Mouse (Mus musculus) heart, embryonic 16.5 days (tissue): Measurements from ENCODE around the gene Tmem121b. TPM values are rescaled to one million over a fixed set of nuclear protein-coding genes. Genes with fewer than 3 reads are reported as not detected.

ENCODE experiments used
- ATAC-seq: fragments of 200-750 bp; cut with Nextera tagmentation; replicated peaks from 2 replicates; pipeline ENCODE4 v1.8.0; 2017; ENCODE audit warnings: moderate number of reproducible peaks; ENCODE audit not compliant: insufficient read depth, low FRiP score; ENCODE audit errors: extremely low read depth
- H3K27ac ChIP-seq: fragments of 300-500 bp; sonication (generic); 2 replicates; pipeline ENCODE4 v1.5.1; 2014; ENCODE audit warnings: mild to moderate bottlenecking, low read length, control low read depth, moderate library complexity
- H3K27me3 ChIP-seq: fragments of 300-500 bp; sonication (generic); 2 replicates; pipeline ENCODE4 v1.6.1; 2014; ENCODE audit warnings: low read length, mixed read lengths; ENCODE audit not compliant: control insufficient read depth, insufficient read depth
- H3K36me3 ChIP-seq: fragments of 300-500 bp; sonication (generic); 2 replicates; pipeline ENCODE4 v1.6.1; 2014; ENCODE audit not compliant: control insufficient read depth, insufficient read depth
- H3K4me1 ChIP-seq: fragments of 300-500 bp; sonication (generic); 2 replicates; pipeline ENCODE4 v1.6.1; 2014; ENCODE audit warnings: low read length, mixed read lengths; ENCODE audit not compliant: control insufficient read depth, insufficient read depth
- H3K4me2 ChIP-seq: fragments of 300-500 bp; sonication (generic); 2 replicates; pipeline ENCODE4 v1.6.1; 2014; ENCODE audit warnings: low read depth, mild to moderate bottlenecking, control low read depth, low read length
- H3K4me3 ChIP-seq: fragments of 300-500 bp; sonication (generic); 2 replicates; pipeline ENCODE4 v1.5.1; 2014; ENCODE audit warnings: mild to moderate bottlenecking, control low read depth, low read length
- H3K9ac ChIP-seq: fragments of 300-500 bp; sonication (generic); 2 replicates; pipeline ENCODE4 v1.6.1; 2014; ENCODE audit warnings: low read length, control low read depth
- H3K9me3 ChIP-seq: fragments of 300-500 bp; sonication (generic); replicated peaks from 2 replicates; pipeline ENCODE4 v1.6.1; 2016; ENCODE audit warnings: low read length; ENCODE audit not compliant: control insufficient read depth
- WGBS: fragments of 180-500 bp; shearing (Covaris S2); extraction: QIAGEN DNeasy Blood & Tissue Kit; methylation state at CpG from one replicate; pipeline ENCODE4 v1.1.7; 2014; 5-methylcytosine and 5-hydroxymethylcytosine counted together
- polyA plus RNA-seq: library from polyadenylated mRNA; unstranded; fragments of >200 nt; fragmentation: Nextera tagmentation; extraction: Ambion mirVana; gene quantifications from 2 replicates; pipeline ENCODE4 v1.2.1, GENCODE M21; 2015

The Tmem121b gene
- polyA plus RNA-seq, 1 experiment from 2014 or later, result 0.07 TPM

DNA sequence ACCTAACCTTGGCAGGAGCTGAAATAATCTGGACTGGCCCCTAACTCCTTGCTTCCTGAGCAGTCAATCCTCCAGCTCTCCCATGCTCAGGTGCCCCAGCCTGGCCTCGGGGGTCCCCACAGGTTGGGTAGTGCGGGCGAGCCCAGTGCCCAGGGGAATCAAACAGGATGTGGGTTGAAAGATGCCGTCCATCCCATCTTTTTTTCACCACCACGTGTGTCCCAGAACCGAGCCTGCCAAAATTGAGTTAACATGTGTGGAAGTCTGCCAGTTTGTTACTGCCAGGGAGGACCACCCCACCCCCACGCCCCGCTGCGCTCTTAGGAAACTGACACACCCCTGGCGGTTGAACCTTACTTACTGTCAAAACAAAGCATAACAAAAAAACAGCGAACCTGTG is 29.7 kb downstream of the Tmem121b start:
- no peak for ATAC-seq
- peak overlapping the region; percentile 77 for H3K9ac ChIP-seq
- H3K4me2 ChIP-seq, result peak overlapping the region; percentile 89
- WGBS, result 2% methylated on average over 11 of the region's 11 CpGs
- peak overlapping the region; percentile 74 for H3K4me3 ChIP-seq
- no peak overlapping the region for H3K27ac ChIP-seq
- no peaks in the 10 kb centered on the region for H3K36me3 ChIP-seq
- peaks cover 16% of the 10 kb centered on the region for H3K27me3 ChIP-seq
- H3K9me3 ChIP-seq, result no peaks in the 10 kb centered on the region
- peaks cover 12% of the 10 kb centered on the region for H3K4me1 ChIP-seq

DNA sequence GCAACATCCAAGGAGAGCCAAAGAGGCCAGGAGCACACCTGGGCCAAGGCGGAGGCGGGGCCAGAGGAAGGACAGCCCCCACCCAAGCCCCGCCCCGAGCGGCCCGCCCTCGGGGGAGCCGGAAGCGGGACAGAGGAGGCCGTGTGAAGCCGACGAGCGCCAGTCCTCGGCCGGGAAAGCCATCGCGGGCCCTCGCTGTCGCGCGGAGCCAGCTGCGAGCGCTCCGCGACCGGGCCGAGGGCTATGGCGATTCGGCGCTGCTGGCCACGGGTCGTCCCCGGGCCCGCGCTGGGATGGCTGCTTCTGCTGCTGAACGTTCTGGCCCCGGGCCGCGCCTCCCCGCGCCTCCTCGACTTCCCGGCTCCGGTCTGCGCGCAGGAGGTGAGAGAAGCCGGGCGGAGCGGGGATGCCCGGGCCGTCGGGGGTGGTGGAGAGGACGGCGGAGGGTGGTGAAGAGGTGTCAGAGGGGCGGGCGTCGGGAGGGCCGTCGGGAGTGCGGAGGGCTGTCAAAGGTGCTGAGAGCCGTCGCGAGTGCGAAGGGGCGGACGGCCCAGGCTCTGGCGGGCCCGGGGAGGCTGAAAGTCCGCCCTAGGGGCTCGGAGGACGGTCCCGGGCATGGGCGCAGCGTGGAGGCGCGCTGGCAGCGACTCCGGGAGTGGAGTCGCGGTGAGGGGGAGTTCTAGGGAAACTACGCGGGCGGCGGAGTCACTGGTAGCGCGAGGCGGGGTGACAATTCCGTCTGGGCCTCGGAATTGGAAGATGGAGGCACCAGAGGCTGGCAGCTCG is 30.3 kb downstream of the Tmem121b start, which contains the start of gene Il17ra:
Il17ra (plus strand) TSS at position 162 of the 786 bp plus-strand sequence.
- peak; percentile 75 for ATAC-seq

DNA sequence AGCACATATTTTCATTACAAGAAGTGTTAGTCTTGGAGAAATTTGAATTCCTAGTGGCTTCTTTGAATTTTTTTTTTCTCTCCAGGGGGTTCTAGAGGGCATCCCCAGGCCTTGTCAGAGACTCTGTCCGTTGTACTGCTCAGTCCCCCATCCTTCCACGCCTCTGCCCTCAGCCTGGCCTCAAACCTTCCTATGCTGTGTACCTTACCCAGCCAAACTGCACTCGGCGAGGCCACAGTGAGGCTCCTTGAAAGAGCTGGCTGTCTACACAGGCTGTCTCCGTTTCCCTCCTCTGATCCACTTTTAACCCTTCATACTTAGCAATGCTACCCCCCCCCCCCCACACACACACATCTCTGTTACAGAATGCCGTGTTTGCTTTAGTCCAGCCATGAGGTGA is 31.4 kb downstream of the Tmem121b start:
- Histone ChIP-seq H3K4me3 (no peak overlapping the region), H3K27ac (no peak overlapping the region), H3K9me3 (no peaks in the 10 kb centered on the region), H3K27me3 (peaks cover 16% of the 10 kb centered on the region), H3K9ac (no peak overlapping the region), H3K36me3 (no peaks in the 10 kb centered on the region), H3K4me2 (no peak overlapping the region), H3K4me1 (peaks cover 12% of the 10 kb centered on the region)
- ATAC-seq, result no peak
- WGBS, result 57% methylated on average over 6 of the region's 6 CpGs

More for the DNA sequence above, 30.3 kb downstream of the Tmem121b start, which contains the start of gene Il17ra:
- peak within 1 kb of the TSS; percentile 89 for H3K4me2 ChIP-seq
- no peaks in the 10 kb centered on the region for H3K36me3 ChIP-seq
- H3K9ac ChIP-seq, result peak within 1 kb of the TSS; percentile 77
- H3K4me3 ChIP-seq, result peak within 1 kb of the TSS; percentile 74
- 0 out of 2 replicates have a peak within 1 kb of the TSS, but pooled peaks have one; percentile 31 for H3K27ac ChIP-seq
- H3K9me3 ChIP-seq, result no peaks in the 10 kb centered on the region
- peaks cover 16% of the 10 kb centered on the region for H3K27me3 ChIP-seq
- peaks cover 12% of the 10 kb centered on the region for H3K4me1 ChIP-seq
- under 1% methylated on average over 89 of the region's 90 CpGs for WGBS

DNA sequence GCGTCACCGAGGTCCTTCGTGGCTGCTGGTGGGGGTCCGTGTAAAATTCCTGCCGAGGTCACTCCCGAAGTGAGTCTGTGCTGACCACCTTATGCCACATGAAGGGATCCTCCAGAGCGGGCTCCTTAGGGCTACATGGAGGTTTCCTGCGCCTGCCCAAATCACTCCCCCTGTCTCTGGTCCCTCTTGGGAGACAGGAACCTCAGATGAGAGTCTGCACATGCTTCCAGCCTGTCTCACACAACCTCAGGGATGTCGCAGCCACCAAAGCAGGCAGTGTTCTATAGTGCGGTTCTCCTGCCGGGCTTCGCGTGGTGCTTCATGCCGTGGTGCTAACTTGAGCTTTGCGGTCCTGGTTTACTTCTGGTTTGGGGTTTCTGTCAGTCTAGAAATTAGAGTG is 32.4 kb downstream of the Tmem121b start:
- ATAC-seq, result no peak
- WGBS, result 57% methylated on average over 15 of the region's 15 CpGs
- H3K9me3 ChIP-seq, result no peaks in the 10 kb centered on the region
- H3K4me2 ChIP-seq, result no peak overlapping the region
- no peaks in the 10 kb centered on the region for H3K36me3 ChIP-seq
- peaks cover 16% of the 10 kb centered on the region for H3K27me3 ChIP-seq
- no peak overlapping the region for H3K4me3 ChIP-seq
- peaks cover 12% of the 10 kb centered on the region for H3K4me1 ChIP-seq
- no peak overlapping the region for H3K27ac ChIP-seq
- H3K9ac ChIP-seq, result no peak overlapping the region

DNA sequence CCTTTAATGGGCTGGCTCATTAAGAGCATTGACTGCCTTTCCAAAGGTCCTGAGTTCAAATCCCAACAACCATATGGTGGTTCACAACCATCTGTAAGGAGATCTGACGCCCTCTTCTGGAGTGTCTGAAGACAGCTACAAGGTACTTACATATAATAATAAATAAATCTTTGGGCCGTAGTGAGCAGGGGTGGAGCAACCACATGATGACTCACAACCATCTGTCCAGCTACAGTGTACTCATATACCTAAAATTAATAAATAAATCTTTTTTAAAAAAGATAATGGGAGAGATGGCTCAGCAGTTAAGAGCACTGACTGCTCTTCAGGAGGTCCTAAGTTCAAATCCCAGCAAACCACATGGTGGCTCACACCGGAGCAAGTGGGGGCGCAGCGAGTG is 35.9 kb downstream of the Tmem121b start:
- peaks cover 10% of the 10 kb centered on the region for H3K27me3 ChIP-seq
- WGBS, result 84% methylated on average over 5 of the region's 5 CpGs
- no peak overlapping the region for H3K27ac ChIP-seq
- no peak for ATAC-seq
- no peaks in the 10 kb centered on the region for H3K9me3 ChIP-seq
- H3K4me1 ChIP-seq, result no peaks in the 10 kb centered on the region; the same call in 1 of the 2 replicates
- no peaks in the 10 kb centered on the region for H3K36me3 ChIP-seq
- H3K4me3 ChIP-seq, result no peak overlapping the region
- H3K9ac ChIP-seq, result no peak overlapping the region
- H3K4me2 ChIP-seq, result no peak overlapping the region

DNA sequence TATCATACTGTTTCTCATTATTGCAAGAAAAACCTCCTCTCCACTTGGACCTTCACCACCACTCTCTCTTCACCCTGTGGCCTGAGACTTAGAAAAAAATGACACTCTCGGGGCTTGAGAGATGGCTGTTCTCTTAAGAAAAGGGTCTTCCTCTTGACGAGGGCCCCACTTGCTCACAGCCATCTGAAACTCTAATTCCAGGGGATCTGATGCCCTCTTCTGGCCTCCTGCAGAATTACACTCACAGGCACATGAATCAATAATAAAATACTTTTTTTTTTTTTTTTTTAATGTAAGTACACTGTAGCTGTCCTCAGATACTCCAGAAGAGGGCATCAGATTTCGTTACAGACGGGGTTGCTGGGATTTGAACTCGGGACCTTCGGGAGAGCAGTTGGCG is 36.5 kb downstream of the Tmem121b start:
- ATAC-seq, result no peak
- H3K4me2 ChIP-seq, result no peak overlapping the region
- H3K27ac ChIP-seq, result no peak overlapping the region
- H3K27me3 ChIP-seq, result peaks cover 6% of the 10 kb centered on the region
- no peak overlapping the region for H3K9ac ChIP-seq
- no peaks in the 10 kb centered on the region for H3K36me3 ChIP-seq
- no peak overlapping the region for H3K4me3 ChIP-seq
- WGBS, result 67% methylated on average over 7 of the region's 7 CpGs
- H3K9me3 ChIP-seq, result no peaks in the 10 kb centered on the region
- no peaks in the 10 kb centered on the region; the same call in 1 of the 2 replicates for H3K4me1 ChIP-seq

DNA sequence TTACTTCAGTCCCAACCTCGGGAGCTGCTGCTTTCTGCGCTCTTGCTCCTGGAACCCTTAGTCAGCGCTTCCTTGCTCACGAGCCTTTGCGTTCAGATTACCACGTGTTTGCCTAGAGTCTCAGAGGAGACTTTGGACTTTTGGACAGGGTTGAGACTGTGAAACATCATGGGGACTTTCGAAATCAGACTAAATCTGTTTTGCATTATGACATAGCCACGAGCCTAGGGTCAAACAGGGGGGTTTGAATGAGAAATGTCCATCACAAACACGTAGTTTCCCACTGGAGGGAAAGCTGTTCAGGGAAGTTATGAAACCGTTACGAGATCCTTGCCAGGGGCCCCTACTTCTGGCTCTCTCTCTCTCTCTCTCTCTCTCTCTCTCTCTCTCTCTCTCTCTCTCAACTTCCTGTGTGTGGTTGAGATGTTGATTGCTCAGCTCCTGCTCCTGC is 39.0 kb downstream of the Tmem121b start:
- Histone ChIP-seq H3K4me1 (no peaks in the 10 kb centered on the region; the same call in 1 of the 2 replicates), H3K4me3 (no peak overlapping the region), H3K9ac (no peak overlapping the region), H3K36me3 (no peaks in the 10 kb centered on the region), H3K9me3 (no peaks in the 10 kb centered on the region), H3K27me3 (no peaks in the 10 kb centered on the region), H3K27ac (no peak overlapping the region), H3K4me2 (no peak overlapping the region)
- no peak for ATAC-seq
- WGBS, result 36% methylated on average over 11 of the region's 11 CpGs

DNA sequence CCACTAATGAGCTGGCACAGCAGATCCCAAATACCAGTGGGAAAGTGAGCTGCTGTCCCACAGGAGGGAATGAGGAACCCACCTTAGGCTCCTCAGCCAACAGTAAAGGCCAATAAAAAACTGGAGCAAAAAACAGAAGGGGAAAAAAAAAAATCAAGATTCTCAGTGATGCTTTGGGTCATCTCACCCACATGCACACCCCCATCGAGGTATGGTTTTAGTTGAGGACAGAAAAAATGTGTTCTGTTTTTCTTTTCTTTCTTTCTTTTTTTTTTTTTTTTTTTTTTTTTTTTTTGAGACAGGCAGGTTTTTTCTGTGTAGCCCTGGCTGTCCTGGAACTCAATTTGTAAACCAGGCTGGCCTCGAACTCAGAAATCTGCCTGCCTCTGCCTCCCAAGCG is 40.1 kb downstream of the Tmem121b start:
- Histone ChIP-seq H3K9me3 (no peaks in the 10 kb centered on the region), H3K27me3 (no peaks in the 10 kb centered on the region), H3K4me1 (no peaks in the 10 kb centered on the region; the same call in 1 of the 2 replicates), H3K9ac (no peak overlapping the region), H3K4me3 (no peak overlapping the region), H3K4me2 (no peak overlapping the region), H3K27ac (no peak overlapping the region), H3K36me3 (no peaks in the 10 kb centered on the region)
- no peak for ATAC-seq
- 89% methylated on average over 3 of the region's 3 CpGs for WGBS

DNA sequence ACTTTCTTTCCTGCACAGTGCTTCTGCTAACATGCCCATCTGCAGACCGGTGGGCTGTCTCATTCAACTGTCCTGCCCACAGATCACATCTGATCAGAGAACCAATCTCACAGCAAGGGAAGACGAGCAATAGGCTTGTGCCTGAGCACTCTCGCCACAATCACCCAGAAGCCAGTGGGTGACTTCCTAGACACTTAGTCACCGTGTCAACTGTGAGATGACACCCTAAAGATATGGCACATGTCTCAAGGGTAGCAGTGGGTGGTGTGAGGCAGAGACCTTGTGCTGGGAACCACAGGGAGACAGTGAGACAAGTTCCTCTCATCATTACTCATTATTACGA is 40.5 kb downstream of the Tmem121b start:
- Histone ChIP-seq H3K27ac (no peak overlapping the region), H3K4me3 (no peak overlapping the region), H3K27me3 (no peaks in the 10 kb centered on the region), H3K36me3 (no peaks in the 10 kb centered on the region), H3K4me1 (no peaks in the 10 kb centered on the region; the same call in 1 of the 2 replicates), H3K4me2 (no peak overlapping the region), H3K9ac (no peak overlapping the region), H3K9me3 (no peaks in the 10 kb centered on the region)
- 67% methylated on average over 5 of the region's 5 CpGs for WGBS
- no peak for ATAC-seq
